Mouse (Mus musculus) forebrain, embryonic 14.5 days (tissue): ENCODE measurements at regions not wholly inside any gene's neighbourhood (a gene's known extent, or its start where the extent isn't known, plus 50 kb on each side); places are given as distances from the start of the nearest gene placed in this dataset.

ENCODE experiments used
- ATAC-seq: fragments of 200-750 bp; cut with Nextera tagmentation; 2 replicates; pipeline ENCODE4 v1.8.0; 2017; ENCODE audit warnings: mild to moderate bottlenecking, moderate library complexity
- DNase-seq: peaks from one replicate; pipeline ENCODE4 v3.0.0-alpha.2; 2015; ENCODE audit warnings: low spot score
- H3K27ac ChIP-seq: fragments of 300-500 bp; sonication (generic); 2 replicates; pipeline ENCODE4 v1.5.1; 2014; ENCODE audit warnings: low read depth, mild to moderate bottlenecking, control low read depth, low read length, moderate library complexity
- H3K27me3 ChIP-seq: fragments of 300-500 bp; sonication (generic); replicated peaks from 2 replicates; pipeline ENCODE4 v1.6.1; 2014; ENCODE audit warnings: low read length, control low read depth, mixed read lengths; ENCODE audit not compliant: control insufficient read depth, insufficient read depth
- H3K36me3 ChIP-seq: fragments of 300-500 bp; sonication (generic); 2 replicates; pipeline ENCODE4 v1.6.1; 2014; ENCODE audit warnings: low read length, control low read depth; ENCODE audit not compliant: control insufficient read depth, insufficient read depth
- H3K4me1 ChIP-seq: fragments of 300-500 bp; sonication (generic); 2 replicates; pipeline ENCODE4 v1.6.1; 2014; ENCODE audit warnings: antibody characterized with exemption, low read length, control low read depth; ENCODE audit not compliant: control insufficient read depth, insufficient read depth
- H3K4me2 ChIP-seq: fragments of 300-500 bp; sonication (generic); 2 replicates; pipeline ENCODE4 v1.6.1; 2014; ENCODE audit warnings: mild to moderate bottlenecking, control low read depth, low read length
- H3K4me3 ChIP-seq: fragments of 300-500 bp; sonication (generic); 2 replicates; pipeline ENCODE4 v1.5.1; 2014; ENCODE audit warnings: low read depth, low read length, control low read depth
- H3K9ac ChIP-seq: fragments of 300-500 bp; sonication (generic); 2 replicates; pipeline ENCODE4 v1.6.1; 2014; ENCODE audit warnings: mild to moderate bottlenecking, low read length, control low read depth, moderate library complexity
- H3K9me3 ChIP-seq: fragments of 300-500 bp; sonication (generic); replicated peaks from 2 replicates; pipeline ENCODE4 v1.6.1; 2016; ENCODE audit warnings: low read length, control low read depth, mixed read lengths; ENCODE audit not compliant: control insufficient read depth
- WGBS: fragments of 180-500 bp; shearing (Covaris S2); extraction: QIAGEN DNeasy Blood & Tissue Kit; methylation state at CpG from one replicate; pipeline ENCODE4 v1.1.7; 2014; 5-methylcytosine and 5-hydroxymethylcytosine counted together

GRCm38 (mm10) chr11:22626407-22626806 lies 114.5 kb downstream of the Tmem17 start:
- Histone ChIP-seq H3K4me3 (no peak overlapping the region), H3K27ac (no peak overlapping the region), H3K36me3 (no peaks in the 10 kb centered on the region), H3K4me1 (no peaks in the 10 kb centered on the region), H3K27me3 (no peaks in the 10 kb centered on the region), H3K9ac (no peak overlapping the region), H3K9me3 (no peaks in the 10 kb centered on the region), H3K4me2 (no peak overlapping the region)
- no peak for DNase-seq
- ATAC-seq = no peak
- WGBS = 88% methylated on average over 1 of the region's 1 CpGs

DNA sequence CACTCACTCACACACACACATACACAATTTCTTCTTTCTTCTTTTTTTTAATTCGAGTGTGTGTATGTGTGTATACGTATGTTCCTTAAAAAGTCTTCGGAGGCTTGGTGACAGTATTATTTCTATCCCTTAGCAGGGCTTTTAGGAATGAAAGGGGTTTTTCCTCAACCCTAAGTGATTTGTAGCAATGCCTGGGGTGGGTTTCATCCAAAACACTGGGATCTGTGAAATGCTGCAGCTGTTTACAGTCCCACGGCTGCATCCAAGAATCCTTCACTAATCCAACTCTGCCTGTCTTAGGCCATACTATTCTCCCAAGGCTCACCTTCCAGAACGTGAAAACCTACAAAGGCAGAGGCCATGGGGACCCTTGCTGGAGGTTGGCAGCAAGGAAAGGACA lies 116.6 kb downstream of the Tmem17 start:
- no peaks in the 10 kb centered on the region for H3K9me3 ChIP-seq
- DNase-seq (no peak), ATAC-seq (no peak)
- WGBS = 86% methylated on average over 5 of the region's 5 CpGs
- no peaks in the 10 kb centered on the region for H3K4me1 ChIP-seq
- no peak overlapping the region for H3K9ac ChIP-seq
- no peak overlapping the region for H3K27ac ChIP-seq
- no peak overlapping the region for H3K4me3 ChIP-seq
- H3K27me3 ChIP-seq = no peaks in the 10 kb centered on the region
- H3K36me3 ChIP-seq = no peaks in the 10 kb centered on the region
- H3K4me2 ChIP-seq = no peak overlapping the region

DNA sequence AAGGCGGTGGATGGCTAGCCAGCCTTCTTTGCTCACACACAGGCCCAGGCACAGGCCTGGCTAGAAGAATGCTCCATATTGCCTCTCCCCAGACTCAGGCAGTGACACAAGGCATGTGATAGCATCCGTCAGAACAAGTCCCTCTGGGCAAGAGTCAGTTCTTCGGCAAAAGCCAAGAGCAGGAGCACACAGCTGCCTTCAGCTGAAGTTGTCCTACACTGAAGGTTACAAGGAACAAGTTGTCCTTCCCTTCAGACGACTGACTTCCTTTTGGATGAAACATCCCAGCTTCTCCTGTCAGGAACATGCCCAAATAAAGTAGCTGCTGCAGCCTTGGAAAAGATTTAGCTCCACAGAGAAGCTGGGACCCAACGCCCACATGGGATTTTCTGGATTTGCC lies 117.1 kb downstream of the Tmem17 start:
- Histone ChIP-seq H3K4me1 (no peaks in the 10 kb centered on the region), H3K27me3 (no peaks in the 10 kb centered on the region), H3K9me3 (no peaks in the 10 kb centered on the region), H3K36me3 (no peaks in the 10 kb centered on the region), H3K9ac (no peak overlapping the region), H3K4me2 (no peak overlapping the region), H3K4me3 (no peak overlapping the region), H3K27ac (no peak overlapping the region)
- no peak for DNase-seq
- WGBS = 84% methylated on average over 5 of the region's 5 CpGs
- no peak for ATAC-seq

- DNase-seq (no peak), ATAC-seq (no peak)
- H3K27ac ChIP-seq = no peak overlapping the region
- no peak overlapping the region for H3K4me3 ChIP-seq
- H3K9me3 ChIP-seq = no peaks in the 10 kb centered on the region
- 0 out of 2 replicates have a peak overlapping the region, but pooled peaks have one; percentile 21 for H3K9ac ChIP-seq
- H3K27me3 ChIP-seq = no peaks in the 10 kb centered on the region
- WGBS = 27% methylated on average over 13 of the region's 13 CpGs
- no peaks in the 10 kb centered on the region for H3K4me1 ChIP-seq
- H3K4me2 ChIP-seq = peak overlapping the region; percentile 32
- H3K36me3 ChIP-seq = no peaks in the 10 kb centered on the region
Measured at GRCm38 (mm10) chr11:22629581-22629980, 117.7 kb downstream of the Tmem17 start.

GRCm38 (mm10) chr11:22629991-22630390 lies 118.1 kb downstream of the Tmem17 start:
- H3K9me3 ChIP-seq = no peaks in the 10 kb centered on the region
- H3K4me2 ChIP-seq = no peak overlapping the region; the same call in 1 of the 2 replicates
- 81% methylated on average over 4 of the region's 4 CpGs for WGBS
- H3K4me3 ChIP-seq = no peak overlapping the region
- DNase-seq (no peak), ATAC-seq (no peak)
- H3K27ac ChIP-seq = no peak overlapping the region
- H3K9ac ChIP-seq = no peak overlapping the region
- H3K4me1 ChIP-seq = no peaks in the 10 kb centered on the region
- H3K27me3 ChIP-seq = no peaks in the 10 kb centered on the region
- H3K36me3 ChIP-seq = no peaks in the 10 kb centered on the region

GRCm38 (mm10) chr11:22630982-22631381 lies 119.1 kb downstream of the Tmem17 start:
- no peak overlapping the region for H3K4me2 ChIP-seq
- no peaks in the 10 kb centered on the region for H3K4me1 ChIP-seq
- no peak overlapping the region for H3K27ac ChIP-seq
- WGBS = 77% methylated on average over 5 of the region's 5 CpGs
- no peaks in the 10 kb centered on the region for H3K27me3 ChIP-seq
- DNase-seq = no peak
- H3K9me3 ChIP-seq = no peaks in the 10 kb centered on the region
- H3K36me3 ChIP-seq = no peaks in the 10 kb centered on the region
- no peak for ATAC-seq
- H3K9ac ChIP-seq = no peak overlapping the region
- no peak overlapping the region for H3K4me3 ChIP-seq

GRCm38 (mm10) chr11:22631606-22632313 lies 119.9 kb downstream of the Tmem17 start:
- Histone ChIP-seq H3K27me3 (no peaks in the 10 kb centered on the region), H3K9me3 (no peaks in the 10 kb centered on the region), H3K4me3 (no peak overlapping the region), H3K4me1 (no peaks in the 10 kb centered on the region), H3K27ac (no peak overlapping the region), H3K4me2 (peak overlapping the region; percentile 29), H3K36me3 (no peaks in the 10 kb centered on the region), H3K9ac (peak overlapping the region; percentile 22; the same call in 1 of the 2 replicates)
- DNase-seq (peak; percentile 68), ATAC-seq (peak; percentile 69)
- WGBS = 4% methylated on average over 6 of the region's 6 CpGs

GRCm38 (mm10) chr11:22632314-22632700 lies 120.4 kb downstream of the Tmem17 start:
- no peaks in the 10 kb centered on the region for H3K4me1 ChIP-seq
- no peak overlapping the region for H3K9ac ChIP-seq
- DNase-seq = no peak
- H3K27ac ChIP-seq = no peak overlapping the region
- H3K4me2 ChIP-seq = no peak overlapping the region
- H3K4me3 ChIP-seq = no peak overlapping the region
- no peaks in the 10 kb centered on the region for H3K27me3 ChIP-seq
- ATAC-seq = no peak
- no peaks in the 10 kb centered on the region for H3K36me3 ChIP-seq
- no peaks in the 10 kb centered on the region for H3K9me3 ChIP-seq

DNA sequence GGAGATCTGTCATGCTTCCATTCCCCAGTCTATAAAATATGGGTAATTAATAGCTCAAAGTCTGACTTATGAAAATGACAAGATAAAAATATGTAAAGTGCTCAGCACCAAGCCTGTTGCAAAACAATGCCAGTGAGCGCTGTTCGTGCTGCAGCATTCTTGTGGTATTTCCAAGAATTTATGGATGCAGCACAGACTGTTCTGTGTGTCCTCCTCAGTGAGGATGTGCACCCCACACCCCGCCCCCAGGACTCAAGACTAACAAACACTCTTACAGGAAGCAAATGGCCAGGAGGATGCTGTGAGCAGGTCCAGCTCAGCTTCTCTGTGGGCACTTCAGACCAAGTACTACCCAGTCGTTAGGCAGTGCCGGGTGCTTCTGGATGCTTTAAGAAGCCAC lies 121.1 kb downstream of the Tmem17 start:
- Histone ChIP-seq H3K27me3 (no peaks in the 10 kb centered on the region), H3K4me2 (no peak overlapping the region), H3K4me3 (no peak overlapping the region), H3K36me3 (no peaks in the 10 kb centered on the region), H3K27ac (no peak overlapping the region), H3K4me1 (no peaks in the 10 kb centered on the region), H3K9ac (no peak overlapping the region), H3K9me3 (no peaks in the 10 kb centered on the region)
- ATAC-seq (no peak), DNase-seq (no peak)
- WGBS = 79% methylated on average over 5 of the region's 5 CpGs
